Mouse (Mus musculus): ENCODE data around the gene Tshz2.

DNA sequence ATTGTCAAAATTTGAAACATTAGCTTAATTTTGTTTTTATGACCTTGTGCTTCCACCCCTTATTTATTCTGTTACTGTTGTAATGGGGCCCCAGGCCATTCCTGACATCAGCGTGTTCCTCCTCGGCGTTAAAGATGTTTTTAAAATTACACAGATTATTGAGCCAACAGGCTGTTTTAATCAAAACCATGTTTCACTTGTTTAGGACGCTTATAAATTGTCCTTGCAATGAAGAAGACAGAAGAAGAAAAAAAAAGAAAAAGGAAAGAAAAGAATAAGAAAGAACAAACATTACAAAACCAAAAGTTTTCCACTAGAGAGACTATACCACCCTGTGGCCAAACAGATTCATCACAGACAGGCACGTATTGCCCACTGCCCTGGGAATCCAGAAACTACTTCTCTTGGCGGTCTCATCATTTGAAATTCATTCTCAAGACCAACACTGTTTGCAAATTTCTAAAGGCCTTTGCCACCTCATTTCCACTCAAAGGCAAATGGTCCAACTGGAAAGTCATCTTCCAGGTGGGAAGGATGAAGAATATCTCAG is 444.2 kb downstream of the Tshz2 start:
- TF ChIP-seq CTCF (IDR thresholded peaks at IDR 0.05) = peak; percentile 42
- no peak for TF ChIP-seq EP300 (IDR thresholded peaks at IDR 0.05)

Data from lung, postnatal 0 days (tissue).